Mouse (Mus musculus) thymus, adult 2 months (tissue): Measurements from ENCODE around the gene Zfp414.

Experiments used
- CTCF ChIP-seq: fragments of 200-500 bp; IDR thresholded peaks from 2 replicates; pipeline ENCODE4 v1.5.1; 2012; ENCODE audit warnings: mild to moderate bottlenecking, control low read depth, low read length, moderate library complexity, borderline replicate concordance; ENCODE audit not compliant: control insufficient read depth, poor library complexity, insufficient read depth; ENCODE audit errors: extremely low read depth
- POLR2A ChIP-seq: fragments of 200-500 bp; IDR thresholded peaks from 2 replicates; pipeline ENCODE4 v1.6.1; 2012; ENCODE audit warnings: mild to moderate bottlenecking, low read length, control low read depth, moderate library complexity; ENCODE audit not compliant: control insufficient read depth, poor library complexity, insufficient read depth; ENCODE audit errors: extremely low read depth

GRCm38 (mm10) chr17:33631236-33631635 lies 2.3 kb downstream of the Zfp414 start:
- TF ChIP-seq POLR2A (no peak), CTCF (no peak)
